Mouse (Mus musculus): ENCODE data around the gene Gm5108. TPM values are rescaled to one million over a fixed set of nuclear protein-coding genes. Genes with fewer than 3 reads are reported as not detected.

Gene Gm5108
- polyA plus RNA-seq (2015; fragmentation: Nextera tagmentation; extraction: Ambion mirVana), result not detected in 2 replicates

GRCm38 (mm10) chr5:67941369-67941768 lies at the start of gene Gm5108:
TSS of gene Gm5108 (plus strand) at chr5:67941669.
- H3K9me3 ChIP-seq (replicated peaks; ENCODE audit: low read length), result no peaks in the 10 kb centered on the region
- no peak within 1 kb of the TSS for H3K27ac ChIP-seq
- no peaks in the 10 kb centered on the region for H3K27me3 ChIP-seq (ENCODE audit: insufficient read depth, low read length)
- ATAC-seq (replicated peaks; ENCODE audit: low FRiP score, low read depth) (no peak), DNase-seq (ENCODE audit: low spot score) (no peak)
- no peaks in the 10 kb centered on the region for H3K36me3 ChIP-seq (ENCODE audit: insufficient read depth, low read length)
- no peak for TF ChIP-seq CTCF (IDR thresholded peaks at IDR 0.05; ENCODE audit: low read depth)
- WGBS, result 79% methylated on average over 2 of the region's 2 CpGs
- no peak within 1 kb of the TSS for H3K9ac ChIP-seq (ENCODE audit: low read depth, low read length)
- H3K4me1 ChIP-seq (replicated peaks; ENCODE audit: insufficient read depth, low read length), result no peaks in the 10 kb centered on the region
- no peak within 1 kb of the TSS for H3K4me3 ChIP-seq (replicated peaks; ENCODE audit: low read depth, low read length)
- no peak within 1 kb of the TSS for H3K4me2 ChIP-seq (ENCODE audit: low read length)

GRCm38 (mm10) chr5:67898921-67899320 lies 42.5 kb upstream of the Gm5108 start:
- 96% methylated on average over 1 of the region's 1 CpGs for WGBS
- ATAC-seq (replicated peaks; ENCODE audit: low FRiP score, low read depth) (no peak), DNase-seq (ENCODE audit: low spot score) (no peak)
- H3K9ac ChIP-seq (ENCODE audit: low read depth, low read length), result no peak overlapping the region
- H3K9me3 ChIP-seq (replicated peaks; ENCODE audit: low read length), result no peaks in the 10 kb centered on the region
- H3K4me1 ChIP-seq (replicated peaks; ENCODE audit: insufficient read depth, low read length), result no peaks in the 10 kb centered on the region
- H3K36me3 ChIP-seq (ENCODE audit: insufficient read depth, low read length), result no peaks in the 10 kb centered on the region
- no peak overlapping the region for H3K4me3 ChIP-seq (replicated peaks; ENCODE audit: low read depth, low read length)
- no peak overlapping the region for H3K4me2 ChIP-seq (ENCODE audit: low read length)
- no peak for TF ChIP-seq CTCF (IDR thresholded peaks at IDR 0.05; ENCODE audit: low read depth)
- no peak overlapping the region for H3K27ac ChIP-seq
- H3K27me3 ChIP-seq (ENCODE audit: insufficient read depth, low read length), result no peaks in the 10 kb centered on the region

GRCm38 (mm10) chr5:67904555-67904954 lies 36.9 kb upstream of the Gm5108 start:
- H3K4me2 ChIP-seq (ENCODE audit: low read length), result no peak overlapping the region
- H3K4me3 ChIP-seq (replicated peaks; ENCODE audit: low read depth, low read length), result no peak overlapping the region
- H3K4me1 ChIP-seq (replicated peaks; ENCODE audit: insufficient read depth, low read length), result no peaks in the 10 kb centered on the region
- H3K27ac ChIP-seq, result no peak overlapping the region
- TF ChIP-seq CTCF (IDR thresholded peaks at IDR 0.05; ENCODE audit: low read depth), result no peak
- H3K36me3 ChIP-seq (ENCODE audit: insufficient read depth, low read length), result no peaks in the 10 kb centered on the region
- H3K27me3 ChIP-seq (ENCODE audit: insufficient read depth, low read length), result no peaks in the 10 kb centered on the region
- H3K9me3 ChIP-seq (replicated peaks; ENCODE audit: low read length), result no peaks in the 10 kb centered on the region
- no peak for DNase-seq (ENCODE audit: low spot score)
- no peak for ATAC-seq (replicated peaks; ENCODE audit: low FRiP score, low read depth)
- 46% methylated on average over 2 of the region's 2 CpGs for WGBS
- no peak overlapping the region for H3K9ac ChIP-seq (ENCODE audit: low read depth, low read length)

- 31% methylated on average over 4 of the region's 4 CpGs for WGBS
- no peak for TF ChIP-seq CTCF (IDR thresholded peaks at IDR 0.05; ENCODE audit: low read depth)
These were observed 10.9 kb upstream of the Gm5108 start for GRCm38 (mm10) chr5:67930584-67930983.

GRCm38 (mm10) chr5:67931623-67932022 lies 9.8 kb upstream of the Gm5108 start:
- Histone ChIP-seq H3K4me1 (replicated peaks; ENCODE audit: insufficient read depth, low read length) (no peaks in the 10 kb centered on the region), H3K36me3 (ENCODE audit: insufficient read depth, low read length) (no peaks in the 10 kb centered on the region), H3K9me3 (replicated peaks; ENCODE audit: low read length) (no peaks in the 10 kb centered on the region), H3K4me2 (ENCODE audit: low read length) (no peak overlapping the region), H3K4me3 (replicated peaks; ENCODE audit: low read depth, low read length) (no peak overlapping the region), H3K27me3 (ENCODE audit: insufficient read depth, low read length) (no peaks in the 10 kb centered on the region), H3K9ac (ENCODE audit: low read depth, low read length) (no peak overlapping the region), H3K27ac (no peak overlapping the region)
- WGBS, result 14% methylated on average over 2 of the region's 2 CpGs
- ATAC-seq (replicated peaks; ENCODE audit: low FRiP score, low read depth), result no peak
- TF ChIP-seq CTCF (IDR thresholded peaks at IDR 0.05; ENCODE audit: low read depth), result no peak
- DNase-seq (ENCODE audit: low spot score), result no peak

More at GRCm38 (mm10) chr5:67930584-67930983, 10.9 kb upstream of the Gm5108 start:
- ATAC-seq (replicated peaks; ENCODE audit: low FRiP score, low read depth) (no peak), DNase-seq (ENCODE audit: low spot score) (no peak)
- H3K4me3 ChIP-seq (replicated peaks; ENCODE audit: low read depth, low read length), result no peak overlapping the region
- H3K4me2 ChIP-seq (ENCODE audit: low read length), result no peak overlapping the region
- no peak overlapping the region for H3K9ac ChIP-seq (ENCODE audit: low read depth, low read length)
- H3K36me3 ChIP-seq (ENCODE audit: insufficient read depth, low read length), result no peaks in the 10 kb centered on the region
- H3K9me3 ChIP-seq (replicated peaks; ENCODE audit: low read length), result no peaks in the 10 kb centered on the region
- no peak overlapping the region for H3K27ac ChIP-seq
- no peaks in the 10 kb centered on the region for H3K27me3 ChIP-seq (ENCODE audit: insufficient read depth, low read length)
- no peaks in the 10 kb centered on the region for H3K4me1 ChIP-seq (replicated peaks; ENCODE audit: insufficient read depth, low read length)

GRCm38 (mm10) chr5:67943199-67943598 lies 1.7 kb downstream of the Gm5108 start:
- Histone ChIP-seq H3K27ac (no peak overlapping the region; the same call in 1 of the 2 replicates), H3K4me3 (replicated peaks; ENCODE audit: low read depth, low read length) (no peak overlapping the region), H3K9me3 (replicated peaks; ENCODE audit: low read length) (no peaks in the 10 kb centered on the region), H3K4me2 (ENCODE audit: low read length) (no peak overlapping the region), H3K9ac (ENCODE audit: low read depth, low read length) (no peak overlapping the region), H3K27me3 (ENCODE audit: insufficient read depth, low read length) (no peaks in the 10 kb centered on the region), H3K4me1 (replicated peaks; ENCODE audit: insufficient read depth, low read length) (no peaks in the 10 kb centered on the region), H3K36me3 (ENCODE audit: insufficient read depth, low read length) (no peaks in the 10 kb centered on the region)
- no peak for TF ChIP-seq CTCF (IDR thresholded peaks at IDR 0.05; ENCODE audit: low read depth)
- no peak for ATAC-seq (replicated peaks; ENCODE audit: low FRiP score, low read depth)
- 31% methylated on average over 2 of the region's 2 CpGs for WGBS
- DNase-seq (ENCODE audit: low spot score), result peak; percentile 74
